Mouse (Mus musculus) E14TG2a.4 (cell line): ENCODE results near the gene Gca.

ENCODE experiments used
- H3K27me3 ChIP-seq: 2 replicates; pipeline ENCODE4 v1.6.1; 2014; ENCODE audit warnings: low read length, control low read depth; ENCODE audit not compliant: insufficient read depth
- H3K36me3 ChIP-seq: 2 replicates; pipeline ENCODE4 v1.6.1; 2014; ENCODE audit warnings: low read length, control low read depth; ENCODE audit not compliant: insufficient read depth
- H3K4me1 ChIP-seq: replicated peaks from 2 replicates; pipeline ENCODE4 v1.6.1; 2014; ENCODE audit warnings: low read depth, low read length, control low read depth
- H3K4me3 ChIP-seq: replicated peaks from 2 replicates; pipeline ENCODE4 v1.5.1; 2014; ENCODE audit warnings: mild to moderate bottlenecking, low read length
- H3K9me3 ChIP-seq: 2 replicates; pipeline ENCODE4 v1.6.1; 2014; ENCODE audit warnings: low read length, control low read depth
- CTCF ChIP-seq: conservative IDR thresholded peaks from 2 replicates; pipeline ENCODE4 v1.5.1; 2014; ENCODE audit warnings: low read length
- NANOG ChIP-seq: IDR thresholded peaks from 2 replicates; pipeline ENCODE4 v1.6.1; 2014; ENCODE audit warnings: borderline replicate concordance, low read length, mixed read lengths
- POU5F1 ChIP-seq: IDR thresholded peaks from 2 replicates; pipeline ENCODE4 v1.6.1; 2014; ENCODE audit warnings: low read length, borderline replicate concordance

Gene Gca

DNA sequence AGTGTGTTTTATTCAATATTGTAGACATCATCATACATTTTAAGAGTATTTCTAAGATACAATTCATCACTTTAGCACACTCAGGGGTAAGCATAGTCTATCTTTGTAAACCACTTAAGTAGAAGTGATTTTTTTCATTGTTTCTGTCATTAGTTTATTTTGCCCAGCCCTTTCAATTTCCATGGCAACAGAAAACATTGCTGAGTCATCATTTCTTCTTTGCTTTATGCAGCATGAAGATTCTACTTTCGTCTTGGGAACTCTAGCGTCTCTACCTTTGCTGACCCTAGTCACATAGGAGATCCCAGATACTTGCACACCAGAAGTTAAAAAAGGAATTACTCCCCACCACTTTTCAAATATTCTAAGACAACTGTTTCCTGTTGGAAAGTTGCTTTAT lies 63.6 kb downstream of the Gca start:
- TF ChIP-seq POU5F1 (no peak), CTCF (no peak)
- Histone ChIP-seq H3K9me3 (no peaks in the 10 kb centered on the region), H3K36me3 (no peaks in the 10 kb centered on the region), H3K4me3 (no peak overlapping the region), H3K27me3 (no peaks in the 10 kb centered on the region), H3K4me1 (no peaks in the 10 kb centered on the region)

- Histone ChIP-seq H3K36me3 (no peaks in the 10 kb centered on the region), H3K9me3 (no peaks in the 10 kb centered on the region), H3K27me3 (no peaks in the 10 kb centered on the region), H3K4me1 (no peaks in the 10 kb centered on the region), H3K4me3 (no peak overlapping the region)
- no peak for TF ChIP-seq NANOG
- TF ChIP-seq POU5F1, result no peak
- TF ChIP-seq CTCF, result no peak
These were observed 66.6 kb downstream of the Gca start for GRCm38 (mm10) chr2:62730671-62731070.

GRCm38 (mm10) chr2:62743098-62743497 lies 79.0 kb downstream of the Gca start:
- Histone ChIP-seq H3K4me1 (no peaks in the 10 kb centered on the region), H3K27me3 (no peaks in the 10 kb centered on the region), H3K9me3 (no peaks in the 10 kb centered on the region), H3K36me3 (no peaks in the 10 kb centered on the region), H3K4me3 (no peak overlapping the region)
- TF ChIP-seq CTCF (no peak), NANOG (no peak), POU5F1 (no peak)
